Mouse (Mus musculus) midbrain, embryonic 10.5 days (tissue): Measurements from ENCODE around the gene Oosp1. TPM values are rescaled to one million over a fixed set of nuclear protein-coding genes. Genes with fewer than 3 reads are reported as not detected.

Experiments used
- DNase-seq: peaks from one replicate; pipeline ENCODE4 v3.0.0-alpha.2; 2017; ENCODE audit warnings: low spot score
- H3K27ac ChIP-seq: fragments of 300-500 bp; sonication (generic); replicated peaks from 2 replicates; pipeline ENCODE4 v1.5.1; 2016; ENCODE audit warnings: mild to moderate bottlenecking
- H3K27me3 ChIP-seq: fragments of 300-500 bp; sonication (generic); 2 replicates; pipeline ENCODE4 v1.6.1; 2016; ENCODE audit warnings: low read depth, mild to moderate bottlenecking; ENCODE audit not compliant: poor library complexity, severe bottlenecking
- H3K36me3 ChIP-seq: fragments of 300-500 bp; sonication (generic); 2 replicates; pipeline ENCODE4 v1.6.1; 2016; ENCODE audit warnings: mild to moderate bottlenecking, moderate library complexity
- H3K4me1 ChIP-seq: fragments of 300-500 bp; sonication (generic); 2 replicates; pipeline ENCODE4 v1.6.1; 2016
- H3K4me3 ChIP-seq: fragments of 300-500 bp; sonication (generic); 2 replicates; pipeline ENCODE4 v1.5.1; 2016; ENCODE audit warnings: mild to moderate bottlenecking, moderate library complexity
- H3K9me3 ChIP-seq: fragments of 300-500 bp; sonication (generic); replicated peaks from 2 replicates; pipeline ENCODE4 v1.6.1; 2016; ENCODE audit warnings: mild to moderate bottlenecking
- WGBS: fragments of 180-500 bp; shearing (Covaris S2); methylation state at CpG from one replicate; pipeline ENCODE4 v1.1.7; 2016; 5-methylcytosine and 5-hydroxymethylcytosine counted together
- polyA plus RNA-seq: library from polyadenylated mRNA; unstranded; fragments of >200 nt; fragmentation: Nextera tagmentation; extraction: Ambion mirVana; gene quantifications from 2 replicates; pipeline ENCODE4 v1.2.1, GENCODE M21; 2016

The Oosp1 gene
- polyA plus RNA-seq: not detected in 2 replicates

DNA sequence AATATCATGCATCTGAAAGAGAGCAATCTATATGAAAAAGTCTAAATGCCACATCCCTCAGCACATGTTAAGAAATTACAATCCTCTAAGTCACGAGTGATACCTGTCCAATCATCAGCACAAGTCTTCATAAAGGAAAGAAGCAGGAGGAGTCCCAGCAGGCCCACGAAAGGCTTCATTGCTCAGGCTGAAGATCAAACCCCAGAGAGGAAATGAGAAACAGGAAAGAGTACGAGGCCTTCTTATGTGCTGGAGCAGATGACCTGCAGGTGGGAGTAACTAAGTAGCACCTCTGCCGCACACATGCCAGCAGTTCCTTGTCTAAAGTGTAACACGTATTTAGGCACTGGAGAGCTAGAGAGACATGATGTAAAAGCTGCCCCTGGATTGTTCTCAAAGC lies at the start of gene Oosp1:
Oosp1 (minus strand) TSS at position 312 of the 400 bp plus-strand sequence.
- Histone ChIP-seq H3K27me3 (no peaks in the 10 kb centered on the region), H3K36me3 (no peaks in the 10 kb centered on the region), H3K9me3 (no peaks in the 10 kb centered on the region), H3K27ac (no peak within 1 kb of the TSS), H3K4me3 (no peak within 1 kb of the TSS), H3K4me1 (no peaks in the 10 kb centered on the region)
- WGBS: 72% methylated on average over 5 of the region's 5 CpGs
- no peak for DNase-seq

DNA sequence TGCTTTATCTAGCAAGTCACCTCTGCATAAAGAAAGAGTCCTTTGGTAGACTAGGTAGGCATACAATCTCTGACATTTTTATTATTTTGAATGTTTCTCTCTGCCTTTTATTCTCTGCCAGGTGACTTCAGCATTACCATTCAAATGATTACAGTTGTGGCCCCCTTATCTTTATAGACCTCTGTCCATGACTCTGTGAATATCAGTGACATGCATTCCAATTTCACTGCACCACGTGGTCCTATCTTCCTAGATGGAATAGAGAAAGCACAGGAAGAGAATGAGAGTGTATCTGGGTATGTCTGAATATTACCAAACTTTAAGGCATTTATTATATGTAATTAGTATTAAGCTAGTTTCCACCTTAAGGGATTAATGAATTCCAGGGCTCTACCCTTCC lies 45.5 kb upstream of the Oosp1 start:
- H3K36me3 ChIP-seq: no peaks in the 10 kb centered on the region
- H3K9me3 ChIP-seq: no peaks in the 10 kb centered on the region
- no peaks in the 10 kb centered on the region for H3K4me1 ChIP-seq
- WGBS: 60% methylated on average over 1 of the region's 1 CpGs
- H3K4me3 ChIP-seq: no peak overlapping the region
- no peaks in the 10 kb centered on the region for H3K27me3 ChIP-seq
- H3K27ac ChIP-seq: no peak overlapping the region
- no peak for DNase-seq

DNA sequence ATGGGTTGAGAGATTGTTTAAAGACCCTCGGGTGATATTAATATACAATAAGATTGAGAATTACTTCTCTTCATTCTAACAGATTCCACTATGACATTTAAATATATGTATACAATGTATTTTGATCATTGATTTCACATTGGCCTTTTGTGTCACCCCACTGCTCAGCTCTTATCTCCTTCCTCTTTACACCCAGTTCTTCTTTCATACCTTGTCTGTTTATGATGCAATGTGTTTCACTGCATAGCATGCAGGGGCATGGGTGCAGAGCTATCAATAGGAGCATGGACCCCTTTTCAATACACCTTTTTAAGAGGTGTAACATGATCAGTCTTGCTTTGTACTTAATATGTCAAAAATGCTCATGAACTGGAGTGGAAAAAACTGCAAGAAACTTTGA lies 39.3 kb upstream of the Oosp1 start:
- no peak for DNase-seq
- no peaks in the 10 kb centered on the region for H3K36me3 ChIP-seq
- no peak overlapping the region for H3K27ac ChIP-seq
- no peaks in the 10 kb centered on the region for H3K4me1 ChIP-seq
- 76% methylated on average over 1 of the region's 1 CpGs for WGBS
- H3K4me3 ChIP-seq: no peak overlapping the region
- H3K27me3 ChIP-seq: no peaks in the 10 kb centered on the region
- no peaks in the 10 kb centered on the region for H3K9me3 ChIP-seq

DNA sequence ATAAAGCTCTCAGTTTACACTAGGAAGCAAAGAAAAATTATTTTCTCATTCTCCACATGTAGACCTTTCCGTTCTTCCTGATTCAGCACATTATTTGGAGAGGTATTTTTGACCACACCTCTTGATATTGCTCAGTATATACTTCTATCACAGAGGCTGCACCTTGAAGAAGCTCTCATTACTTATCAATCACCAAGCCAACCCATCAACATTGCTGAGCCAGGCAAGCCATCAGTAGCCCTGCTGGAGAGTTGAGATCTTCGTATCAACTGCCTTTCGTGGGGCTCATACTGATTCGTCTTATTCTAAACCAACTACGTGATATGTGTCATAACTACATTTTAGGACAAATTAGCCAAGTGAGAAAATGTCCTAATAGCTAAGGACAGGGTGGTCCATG lies 36.4 kb upstream of the Oosp1 start:
- no peaks in the 10 kb centered on the region for H3K4me1 ChIP-seq
- WGBS: 91% methylated on average over 5 of the region's 5 CpGs
- H3K9me3 ChIP-seq: no peaks in the 10 kb centered on the region
- no peak overlapping the region for H3K4me3 ChIP-seq
- no peak for DNase-seq
- no peak overlapping the region for H3K27ac ChIP-seq
- H3K36me3 ChIP-seq: no peaks in the 10 kb centered on the region
- H3K27me3 ChIP-seq: no peaks in the 10 kb centered on the region

DNA sequence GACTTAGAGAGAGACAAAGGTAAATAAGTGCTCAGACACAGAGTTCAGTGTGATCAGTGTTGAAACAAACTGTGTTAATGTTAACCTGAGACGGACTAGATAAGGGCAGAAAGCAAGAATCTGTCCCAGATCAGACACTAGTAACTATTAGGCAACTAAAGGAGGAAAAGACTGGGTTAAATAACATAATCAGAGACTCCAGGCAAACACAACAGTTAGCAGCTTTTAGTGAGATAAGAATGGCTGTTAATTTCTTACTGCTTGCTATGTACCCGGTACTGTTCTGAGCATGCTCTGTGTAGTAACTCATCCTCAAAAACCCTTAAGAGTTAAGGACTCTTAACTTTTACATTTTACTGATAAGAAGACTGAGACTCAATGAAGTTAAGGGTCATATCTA lies 35.0 kb upstream of the Oosp1 start:
- no peaks in the 10 kb centered on the region for H3K9me3 ChIP-seq
- no peaks in the 10 kb centered on the region for H3K4me1 ChIP-seq
- no peaks in the 10 kb centered on the region for H3K27me3 ChIP-seq
- H3K4me3 ChIP-seq: no peak overlapping the region
- WGBS: 85% methylated on average over 2 of the region's 2 CpGs
- no peak overlapping the region for H3K27ac ChIP-seq
- DNase-seq: no peak
- H3K36me3 ChIP-seq: no peaks in the 10 kb centered on the region

DNA sequence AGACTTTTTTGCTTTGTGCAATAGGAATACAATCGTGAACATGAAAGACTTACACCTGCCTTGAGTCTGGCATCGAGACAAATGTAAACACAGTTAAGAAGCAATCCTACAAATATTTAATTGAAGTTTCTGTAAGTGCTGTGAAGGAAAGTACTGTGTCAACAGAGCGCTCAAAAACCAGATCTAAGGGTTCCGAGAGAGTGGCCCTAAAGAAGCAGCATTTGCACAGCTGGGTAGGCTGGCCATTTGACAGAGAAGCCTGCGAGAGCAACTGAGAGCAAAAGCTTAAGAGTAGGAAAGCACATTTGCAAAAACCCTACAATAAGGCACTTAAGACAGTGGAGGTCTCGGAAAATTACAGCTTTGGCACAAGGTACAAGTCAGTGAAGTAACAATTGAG lies 33.3 kb upstream of the Oosp1 start:
- no peaks in the 10 kb centered on the region for H3K4me1 ChIP-seq
- H3K27me3 ChIP-seq: no peaks in the 10 kb centered on the region
- H3K9me3 ChIP-seq: no peaks in the 10 kb centered on the region
- no peak overlapping the region for H3K4me3 ChIP-seq
- no peak for DNase-seq
- WGBS: 79% methylated on average over 6 of the region's 6 CpGs
- no peak overlapping the region for H3K27ac ChIP-seq
- no peaks in the 10 kb centered on the region for H3K36me3 ChIP-seq

DNA sequence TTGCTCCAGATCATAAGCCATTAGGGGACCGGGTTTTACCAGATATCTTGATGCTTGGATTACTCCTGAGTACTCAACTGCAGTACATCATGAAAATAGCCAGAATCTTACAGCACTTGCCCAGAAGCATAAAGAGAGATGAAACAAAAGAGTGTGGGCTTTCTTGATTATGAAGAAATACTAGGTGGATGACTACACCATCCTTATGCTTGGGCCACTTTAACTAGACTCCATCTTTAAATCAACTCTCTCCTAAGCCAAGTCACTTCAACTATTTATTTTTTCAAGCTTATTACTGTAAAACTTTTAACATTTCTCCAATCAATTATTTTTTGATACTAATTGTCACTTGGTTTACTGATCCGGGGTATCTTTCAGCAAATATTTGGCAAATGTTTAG lies 32.9 kb upstream of the Oosp1 start:
- WGBS: 93% methylated on average over 2 of the region's 2 CpGs
- Histone ChIP-seq H3K9me3 (no peaks in the 10 kb centered on the region), H3K36me3 (no peaks in the 10 kb centered on the region), H3K27ac (no peak overlapping the region), H3K4me1 (no peaks in the 10 kb centered on the region), H3K27me3 (no peaks in the 10 kb centered on the region), H3K4me3 (no peak overlapping the region)
- DNase-seq: no peak

DNA sequence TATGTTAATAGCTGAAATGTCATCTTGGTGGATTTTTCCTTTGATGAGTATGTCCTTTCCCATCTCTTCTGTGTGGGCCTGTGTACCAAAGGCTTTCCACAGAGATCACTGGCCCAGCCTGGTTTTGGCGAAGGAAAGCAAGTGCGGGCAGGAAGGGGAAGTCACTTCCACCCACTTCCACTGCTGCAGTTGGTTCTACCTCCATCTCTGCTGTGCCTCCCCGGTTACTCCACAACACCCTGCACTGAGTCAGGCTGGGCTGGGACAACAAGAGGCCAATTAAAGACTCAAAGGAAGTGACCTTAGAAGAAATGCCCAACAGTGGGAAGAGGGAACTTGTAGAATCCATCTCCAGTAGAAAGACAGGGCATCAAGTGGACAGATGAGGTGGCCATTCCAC lies 29.1 kb upstream of the Oosp1 start:
- no peak for DNase-seq
- Histone ChIP-seq H3K36me3 (no peaks in the 10 kb centered on the region), H3K27me3 (no peaks in the 10 kb centered on the region), H3K4me1 (no peaks in the 10 kb centered on the region), H3K4me3 (no peak overlapping the region), H3K27ac (no peak overlapping the region), H3K9me3 (no peaks in the 10 kb centered on the region)
- 92% methylated on average over 3 of the region's 3 CpGs for WGBS

DNA sequence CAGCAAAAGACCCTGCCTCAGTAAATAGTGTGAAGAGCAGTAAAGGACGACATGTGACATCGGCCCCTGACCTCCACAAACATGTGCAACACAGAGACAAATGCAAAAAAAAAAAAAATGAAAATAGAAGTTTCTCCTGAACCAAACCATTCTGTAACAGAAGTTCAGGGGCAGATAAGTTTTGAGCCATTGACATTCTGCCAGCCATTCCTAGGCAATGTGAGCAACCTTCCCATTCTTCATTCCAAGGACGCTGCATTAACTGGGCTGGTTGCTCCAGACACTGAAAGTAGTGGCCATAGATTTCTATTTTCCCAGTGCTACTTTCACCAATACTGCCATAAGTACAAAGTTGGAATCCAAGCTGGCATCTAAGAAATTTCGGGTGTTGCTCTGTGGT lies 21.5 kb upstream of the Oosp1 start:
- no peaks in the 10 kb centered on the region for H3K4me1 ChIP-seq
- no peak overlapping the region for H3K27ac ChIP-seq
- no peak overlapping the region for H3K4me3 ChIP-seq
- H3K9me3 ChIP-seq: no peaks in the 10 kb centered on the region
- no peak for DNase-seq
- H3K36me3 ChIP-seq: no peaks in the 10 kb centered on the region
- WGBS: 87% methylated on average over 4 of the region's 4 CpGs
- no peaks in the 10 kb centered on the region for H3K27me3 ChIP-seq

DNA sequence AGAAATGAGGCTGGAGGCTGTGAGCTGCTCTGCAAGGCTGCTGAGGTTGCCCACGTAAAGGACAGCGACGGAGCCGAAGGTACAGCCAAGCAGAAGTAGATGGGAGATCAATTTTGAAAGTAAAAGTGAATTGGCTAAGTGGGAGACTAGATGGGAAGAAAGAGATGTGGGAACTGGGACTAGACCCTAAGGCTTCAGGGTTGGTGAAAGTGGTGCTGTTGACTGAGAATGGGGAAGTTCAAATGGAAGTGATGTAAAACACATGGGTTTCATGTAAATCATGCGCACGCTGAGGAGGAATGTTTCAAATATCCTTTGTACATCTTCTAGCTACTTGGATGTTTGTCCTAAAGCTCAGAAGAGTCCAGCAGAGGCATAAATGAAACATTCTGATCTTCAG lies 7.4 kb upstream of the Oosp1 start:
- no peak overlapping the region for H3K4me3 ChIP-seq
- no peaks in the 10 kb centered on the region for H3K36me3 ChIP-seq
- 95% methylated on average over 6 of the region's 6 CpGs for WGBS
- H3K27me3 ChIP-seq: no peaks in the 10 kb centered on the region
- no peaks in the 10 kb centered on the region for H3K9me3 ChIP-seq
- H3K4me1 ChIP-seq: no peaks in the 10 kb centered on the region
- DNase-seq: no peak
- H3K27ac ChIP-seq: no peak overlapping the region

DNA sequence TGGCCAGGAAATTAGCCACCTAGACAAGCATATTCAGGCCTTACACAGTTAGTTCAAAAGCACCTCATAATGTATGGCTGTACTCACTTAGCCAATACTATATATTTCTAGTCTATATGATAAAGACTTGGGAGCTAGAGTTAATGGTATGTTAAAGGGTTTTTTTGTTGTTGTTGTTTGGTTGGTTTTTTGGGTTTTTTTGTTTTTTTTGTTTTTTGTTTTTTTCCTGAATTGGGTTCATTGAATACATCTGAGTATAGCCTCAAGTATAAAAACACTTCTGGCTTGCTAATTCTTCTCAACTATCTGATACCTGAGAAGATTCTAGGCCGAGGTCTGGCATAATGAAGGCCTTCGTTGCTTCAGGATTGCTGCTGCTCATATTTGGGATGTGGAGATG lies 5.8 kb upstream of the Oosp1 start, which contains the start of gene Oosp3:
Oosp3 (plus strand) TSS at position 301 of the 400 bp plus-strand sequence.
- no peaks in the 10 kb centered on the region for H3K36me3 ChIP-seq
- no peak within 1 kb of the TSS for H3K4me3 ChIP-seq

DNA sequence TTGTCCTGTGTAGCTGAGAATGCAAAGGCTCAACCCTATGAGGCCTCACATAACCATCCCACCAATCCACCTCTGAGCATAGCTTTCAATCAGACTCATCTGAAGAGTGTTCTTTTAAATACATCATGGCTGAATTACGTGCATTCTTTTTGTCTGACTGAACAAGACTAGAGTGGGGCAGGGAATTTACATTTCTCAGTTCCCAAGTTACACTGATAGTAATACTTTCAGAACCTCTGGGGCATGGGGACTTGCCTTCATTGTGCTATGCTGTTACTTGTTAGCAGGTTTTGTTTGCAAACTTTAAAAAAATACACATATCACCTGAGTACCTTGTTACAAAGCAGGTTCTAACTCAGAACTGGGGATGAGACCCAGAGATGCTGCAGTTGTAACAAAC lies 504 bp upstream of the Oosp1 start:
- H3K4me3 ChIP-seq: no peak overlapping the region
- no peaks in the 10 kb centered on the region for H3K4me1 ChIP-seq
- no peak for DNase-seq
- H3K27me3 ChIP-seq: no peaks in the 10 kb centered on the region
- no peak overlapping the region for H3K27ac ChIP-seq
- WGBS: 79% methylated on average over 1 of the region's 1 CpGs
- H3K9me3 ChIP-seq: no peaks in the 10 kb centered on the region
- no peaks in the 10 kb centered on the region for H3K36me3 ChIP-seq

More for the DNA sequence above, 5.8 kb upstream of the Oosp1 start, which contains the start of gene Oosp3:
- no peaks in the 10 kb centered on the region for H3K27me3 ChIP-seq
- no peaks in the 10 kb centered on the region for H3K9me3 ChIP-seq
- 86% methylated on average over 2 of the region's 2 CpGs for WGBS
- no peaks in the 10 kb centered on the region for H3K4me1 ChIP-seq
- H3K27ac ChIP-seq: no peak within 1 kb of the TSS
- DNase-seq: no peak

DNA sequence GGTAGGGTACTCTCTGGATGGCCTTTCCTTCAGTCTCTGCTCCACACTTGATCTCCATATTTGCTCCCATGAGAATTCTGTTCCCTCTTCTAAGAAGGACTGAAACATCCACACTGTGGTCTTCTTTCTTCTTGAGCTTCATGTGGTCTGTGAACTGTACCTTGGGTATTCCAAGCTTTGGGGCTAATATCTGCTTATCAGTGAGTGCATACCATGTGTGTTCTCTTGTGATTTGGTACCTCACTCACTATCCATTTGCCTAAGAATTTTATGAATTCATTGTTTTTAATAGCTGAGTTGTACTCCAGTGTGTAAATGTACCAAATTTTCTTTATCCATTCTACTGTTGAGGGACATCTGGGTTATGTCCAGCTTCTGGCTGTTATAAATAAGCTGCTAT lies 29.4 kb downstream of the Oosp1 start:
- Histone ChIP-seq H3K4me1 (no peaks in the 10 kb centered on the region), H3K27ac (no peak overlapping the region), H3K9me3 (no peaks in the 10 kb centered on the region), H3K36me3 (no peaks in the 10 kb centered on the region), H3K4me3 (no peak overlapping the region), H3K27me3 (no peaks in the 10 kb centered on the region)
- no peak for DNase-seq

DNA sequence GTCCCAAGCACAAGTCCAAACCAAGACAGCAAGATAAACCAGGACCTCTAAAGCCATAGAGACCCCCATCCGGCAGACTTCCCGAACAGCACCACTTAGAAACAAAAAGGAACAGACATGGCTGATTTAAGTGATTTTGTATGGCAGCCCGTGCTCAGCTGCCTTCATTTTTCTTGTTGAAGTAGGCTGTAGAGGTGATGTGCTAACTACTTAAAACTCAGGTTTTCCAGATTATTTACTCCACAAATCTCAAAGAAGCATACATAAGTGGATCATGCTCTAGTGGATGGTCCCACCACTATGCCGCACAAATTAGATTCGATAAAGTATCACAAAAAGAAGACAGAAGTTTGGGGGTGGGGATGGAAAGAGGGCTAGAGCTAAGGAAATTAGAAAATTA lies 30.5 kb downstream of the Oosp1 start, which contains the start of gene Oosp2:
Oosp2 (minus strand) TSS at position 101 of the 400 bp plus-strand sequence.
- Histone ChIP-seq H3K9me3 (no peaks in the 10 kb centered on the region), H3K27ac (no peak within 1 kb of the TSS), H3K27me3 (no peaks in the 10 kb centered on the region), H3K36me3 (no peaks in the 10 kb centered on the region), H3K4me1 (no peaks in the 10 kb centered on the region), H3K4me3 (no peak within 1 kb of the TSS)
- DNase-seq: no peak
- 87% methylated on average over 5 of the region's 5 CpGs for WGBS
